Mouse (Mus musculus): ENCODE data around the gene Actc1.

Gene Actc1

GRCm38 (mm10) chr2:114052696-114053598 lies at the start of gene Actc1:
Gene Actc1, minus strand, starts transcription at chr2:114053548.
- no peak for DNase-seq (ENCODE audit: low read depth, low spot score)

GRCm38 (mm10) chr2:114102471-114102870 lies 49.1 kb upstream of the Actc1 start:
- no peak for DNase-seq (ENCODE audit: low read depth, low spot score)

DNA sequence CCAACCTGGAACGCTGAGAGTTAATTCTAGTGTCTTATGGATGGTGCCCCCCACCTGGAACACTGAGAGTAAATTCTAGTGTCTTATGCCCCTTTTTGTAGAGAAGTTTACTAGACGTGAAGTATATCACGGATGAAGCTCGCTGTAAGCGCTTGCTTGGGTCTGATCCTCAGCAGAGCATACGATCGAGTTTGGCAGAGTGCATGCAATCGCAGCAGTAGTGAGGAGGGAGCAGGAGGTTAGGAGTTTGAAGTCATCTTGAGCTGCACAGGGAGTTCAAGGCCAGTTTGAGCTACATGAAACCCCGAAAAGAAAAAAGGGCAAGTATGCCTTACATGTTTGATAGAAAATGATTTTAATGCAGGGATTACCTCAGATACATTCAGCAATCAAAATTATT lies 47.5 kb upstream of the Actc1 start:
- no peak for DNase-seq (ENCODE audit: low read depth, low spot score)

DNA sequence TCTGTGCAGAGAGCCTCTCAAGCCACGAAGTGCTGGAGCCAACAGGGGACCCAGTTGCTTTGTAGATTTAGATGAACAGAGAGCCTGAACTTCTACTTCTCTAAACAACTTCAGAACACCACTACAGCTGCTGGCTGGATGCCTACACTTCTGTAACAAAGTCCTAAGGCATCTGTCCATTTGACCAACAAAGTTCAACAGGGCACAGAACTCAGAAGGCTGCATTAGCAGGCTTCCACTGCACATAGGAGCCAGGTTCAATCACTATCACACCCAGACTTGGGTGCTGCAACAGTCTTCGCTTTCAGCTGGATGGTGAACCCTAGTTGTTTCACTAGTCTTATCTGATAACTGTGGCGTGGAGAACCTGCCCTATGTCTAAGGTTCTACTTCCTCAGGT lies 46.5 kb upstream of the Actc1 start:
- no peak for DNase-seq (ENCODE audit: low read depth, low spot score)

DNA sequence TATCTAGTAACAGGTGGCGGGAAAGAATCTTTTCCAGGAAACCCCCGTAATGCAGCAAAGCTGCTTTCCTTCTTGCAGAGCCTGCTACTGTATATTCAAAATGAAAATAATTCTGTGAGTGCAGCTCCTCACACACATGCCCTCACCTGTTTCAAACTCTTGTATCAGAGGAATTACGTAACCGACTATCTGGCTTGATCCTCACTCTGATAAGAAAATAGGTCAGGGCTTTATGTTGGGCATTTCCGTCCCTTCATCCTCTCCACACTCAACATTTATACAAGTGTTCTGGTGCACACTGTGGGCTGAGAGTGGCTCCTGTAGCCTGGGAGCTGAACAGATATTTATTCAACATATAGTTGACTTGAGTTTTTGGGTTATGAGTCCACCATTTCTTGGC lies 45.8 kb upstream of the Actc1 start:
- peak; percentile 21 for DNase-seq (ENCODE audit: low read depth, low spot score)

GRCm38 (mm10) chr2:114097627-114098026 lies 44.3 kb upstream of the Actc1 start:
- DNase-seq (ENCODE audit: low read depth, low spot score), result no peak

GRCm38 (mm10) chr2:114096570-114096969 lies 43.2 kb upstream of the Actc1 start:
- no peak for DNase-seq (ENCODE audit: low read depth, low spot score)

DNA sequence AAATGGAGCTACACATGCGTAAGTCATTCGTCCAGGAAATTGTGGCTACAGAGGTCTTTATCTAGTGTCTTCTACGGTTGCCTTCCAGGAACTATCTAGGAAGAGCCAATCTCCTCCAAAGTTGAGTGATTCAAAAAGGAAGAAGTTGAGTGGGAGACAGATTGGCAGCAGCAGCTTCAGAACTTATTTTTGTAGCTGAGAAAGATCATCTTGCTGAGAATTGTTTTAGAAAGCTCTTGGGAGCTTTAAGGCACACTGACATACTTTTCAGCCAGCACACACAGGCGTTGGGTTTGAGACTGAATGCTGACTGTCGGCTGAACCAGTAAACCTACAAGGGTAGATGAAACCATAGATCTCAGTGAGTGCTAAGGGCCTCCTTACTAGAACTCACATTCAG lies 42.0 kb upstream of the Actc1 start:
- no peak for DNase-seq (ENCODE audit: low read depth, low spot score)

- no peak for DNase-seq (ENCODE audit: low read depth, low spot score)
Observed at GRCm38 (mm10) chr2:114094696-114095095, 41.3 kb upstream of the Actc1 start.

- no peak for DNase-seq (ENCODE audit: low read depth, low spot score)
Observed at GRCm38 (mm10) chr2:114093577-114093976, 40.2 kb upstream of the Actc1 start.

- DNase-seq (ENCODE audit: low read depth, low spot score), result no peak
Observed at GRCm38 (mm10) chr2:114089862-114090261, 36.5 kb upstream of the Actc1 start.

GRCm38 (mm10) chr2:114087271-114087670 lies 33.9 kb upstream of the Actc1 start:
- DNase-seq (ENCODE audit: low read depth, low spot score), result no peak

DNA sequence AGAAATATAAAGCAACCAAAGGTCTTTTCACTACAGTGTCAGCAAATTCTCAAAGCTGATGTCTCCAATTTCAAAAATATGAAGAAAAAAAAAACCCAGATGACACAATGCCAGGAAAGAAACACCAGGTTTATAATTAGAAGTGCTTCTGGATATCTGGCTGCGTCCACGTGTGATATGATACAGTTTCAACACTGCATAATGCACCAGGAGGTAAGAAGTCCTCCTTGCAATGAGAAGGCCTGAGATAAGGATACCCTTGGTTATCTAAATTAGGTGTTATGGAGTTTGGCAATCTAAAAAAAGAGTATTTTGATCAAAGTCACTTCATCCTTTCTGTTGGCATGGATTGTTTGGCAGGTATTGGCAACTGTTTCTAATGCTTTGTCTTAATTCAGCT lies 18.5 kb upstream of the Actc1 start:
- no peak for DNase-seq (ENCODE audit: low read depth, low spot score)

- no peak for DNase-seq (ENCODE audit: low read depth, low spot score)
Observed at GRCm38 (mm10) chr2:114066226-114066625, 12.9 kb upstream of the Actc1 start.

DNA sequence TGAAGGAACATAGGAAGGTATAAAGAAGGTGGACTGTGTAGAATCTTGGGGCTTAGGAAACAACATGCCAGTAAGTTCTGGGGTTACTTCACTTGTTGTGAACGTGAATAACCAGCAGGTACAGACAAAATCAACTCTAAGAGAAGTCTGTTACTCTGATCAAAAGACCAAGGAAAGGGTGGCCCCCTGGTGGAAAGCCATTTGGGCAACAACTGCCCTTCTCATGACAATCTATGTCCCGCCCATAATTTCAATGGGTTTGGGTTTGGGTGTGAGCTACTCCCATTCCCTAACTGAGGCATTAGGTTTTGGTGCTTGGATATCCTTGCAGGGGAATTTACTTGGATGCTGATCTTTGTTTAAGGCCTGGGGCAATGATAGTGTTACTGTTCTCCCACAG lies 10.7 kb upstream of the Actc1 start:
- DNase-seq (ENCODE audit: low read depth, low spot score), result peak; percentile 7

- no peak for DNase-seq (ENCODE audit: low read depth, low spot score)
Observed at GRCm38 (mm10) chr2:114060071-114060591, 6.8 kb upstream of the Actc1 start.

GRCm38 (mm10) chr2:114059608-114060007 lies 6.3 kb upstream of the Actc1 start:
- no peak for DNase-seq (ENCODE audit: low read depth, low spot score)

DNA sequence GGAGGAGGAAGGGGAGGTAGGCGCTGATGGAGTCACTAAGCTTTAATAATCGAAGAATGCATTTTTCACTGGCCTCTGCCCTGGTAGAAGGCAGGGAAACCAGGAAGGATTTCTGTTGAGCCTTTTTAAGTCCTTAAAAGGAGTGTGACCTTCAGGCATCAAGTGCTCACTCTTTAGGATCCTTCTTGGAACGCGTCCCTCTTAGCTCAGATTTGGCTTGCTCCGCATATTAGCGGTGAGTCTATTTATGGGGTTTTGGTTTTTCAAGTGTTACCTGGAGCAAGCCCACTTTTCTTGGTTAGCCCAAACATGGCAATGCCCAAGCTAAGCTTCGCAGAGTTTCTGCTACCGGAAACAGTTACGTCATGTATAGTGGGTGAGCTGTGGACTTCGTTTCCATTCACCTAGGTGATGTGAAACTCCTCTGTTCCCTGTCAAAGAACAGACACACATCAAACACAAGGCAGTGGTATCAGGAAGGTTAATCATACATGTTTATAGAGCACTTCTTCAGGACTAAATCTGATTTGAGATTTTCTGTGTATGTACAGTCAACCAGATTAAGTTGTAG lies 5.0 kb upstream of the Actc1 start:
- peak; percentile 34 for DNase-seq (ENCODE audit: low read depth, low spot score)

- no peak for DNase-seq (ENCODE audit: low read depth, low spot score)
Observed at GRCm38 (mm10) chr2:114057303-114057853, 4.0 kb upstream of the Actc1 start.

GRCm38 (mm10) chr2:114054129-114054528 lies 781 bp upstream of the Actc1 start:
- DNase-seq (ENCODE audit: low read depth, low spot score), result no peak

- DNase-seq (ENCODE audit: low read depth, low spot score), result no peak
Observed at GRCm38 (mm10) chr2:114051871-114052241, 1.5 kb downstream of the Actc1 start.

DNA sequence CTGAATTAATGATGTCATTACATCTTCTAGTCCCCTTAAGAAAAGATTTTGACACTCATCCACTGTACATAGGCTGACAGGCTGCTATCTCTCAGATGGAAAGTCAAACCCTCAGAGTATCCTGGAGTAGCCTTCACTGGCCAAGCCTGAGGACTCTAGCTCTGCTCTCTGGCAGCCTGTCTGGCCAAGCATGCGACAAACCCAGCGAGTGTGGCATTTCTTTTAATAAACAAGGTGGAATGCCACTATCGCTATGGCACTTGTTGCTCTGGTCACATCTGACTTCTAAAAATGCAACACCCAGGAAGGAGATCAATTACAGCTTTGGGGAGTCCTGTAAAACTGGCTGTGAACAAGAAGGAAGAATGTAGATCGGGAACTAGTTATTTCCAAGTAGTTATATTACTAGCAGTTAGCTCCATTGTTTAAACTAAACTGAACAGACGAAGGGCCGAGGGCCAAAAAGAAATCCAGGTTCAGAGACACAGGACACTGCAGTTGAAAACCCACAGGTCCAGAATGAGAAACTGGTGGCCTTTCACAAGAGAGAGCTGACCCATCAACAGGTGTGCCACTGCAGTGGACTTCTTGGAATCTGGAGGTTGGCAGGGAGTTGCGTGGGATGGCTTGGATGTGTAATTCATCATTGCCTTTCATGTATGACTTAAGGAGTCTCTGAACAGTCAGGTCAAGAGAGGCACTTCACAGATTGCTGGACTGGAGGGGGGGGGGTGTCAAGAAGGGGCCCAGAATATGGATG lies 2.1 kb downstream of the Actc1 start:
- no peak for DNase-seq (ENCODE audit: low read depth, low spot score)

Measured in CD4-positive helper T cell, adult 2 months (primary cell).